Mouse (Mus musculus) cerebellum, adult 2 months (tissue): ENCODE results near the gene Itgav.

Source experiments
- CTCF ChIP-seq: fragments of 200-500 bp; IDR thresholded peaks from 2 replicates; pipeline ENCODE4 v1.5.1; 2011; ENCODE audit warnings: low read depth, mild to moderate bottlenecking, control low read depth, low read length, moderate library complexity, borderline replicate concordance; ENCODE audit not compliant: insufficient read depth
- POLR2A ChIP-seq: fragments of 200-500 bp; IDR thresholded peaks from 2 replicates; pipeline ENCODE4 v1.6.1; 2011; ENCODE audit warnings: low read length, control low read depth, borderline replicate concordance; ENCODE audit not compliant: insufficient read depth

GRCm38 (mm10) chr2:83791330-83792073 lies 67.3 kb downstream of the Itgav start:
- TF ChIP-seq CTCF (no peak), POLR2A (no peak)
